Mouse (Mus musculus) brain, embryonic 18.5 days (tissue): ENCODE data around the gene Olfr1395.
A peak's percentile ranks its signal among the peaks of the same experiment; 100 is the strongest.
"Not testable (repeated sequence)": the region's sequence is repeated elsewhere in the genome, so short reads cannot be mapped to it uniquely, and the experiment has no call there.

Source experiments
- DNase-seq: peaks from one replicate; pipeline ENCODE4 v3.0.0-alpha.2; 2012; ENCODE audit warnings: low read depth, low spot score

Gene Olfr1395

DNA sequence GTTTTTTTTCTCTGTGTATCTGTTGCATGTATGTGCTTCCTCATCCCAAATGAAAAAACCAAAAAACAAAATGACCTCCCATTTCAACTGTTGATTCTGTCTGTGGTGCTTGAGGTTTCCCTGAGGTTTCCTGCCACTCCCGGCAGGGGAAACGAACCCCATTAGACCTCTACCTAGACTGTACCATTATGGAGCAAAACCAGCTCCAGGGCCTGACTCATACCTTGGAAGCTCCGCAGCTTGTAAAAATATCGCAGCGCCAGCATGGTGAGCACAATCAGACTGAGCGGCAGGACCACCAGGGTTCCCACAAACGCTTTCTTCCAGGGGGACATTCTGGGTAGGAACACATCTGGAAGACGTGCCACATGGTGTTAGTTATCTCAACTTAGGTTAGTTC, 33.3 kb downstream of the Olfr1395 start:
- DNase-seq: no peak

DNA sequence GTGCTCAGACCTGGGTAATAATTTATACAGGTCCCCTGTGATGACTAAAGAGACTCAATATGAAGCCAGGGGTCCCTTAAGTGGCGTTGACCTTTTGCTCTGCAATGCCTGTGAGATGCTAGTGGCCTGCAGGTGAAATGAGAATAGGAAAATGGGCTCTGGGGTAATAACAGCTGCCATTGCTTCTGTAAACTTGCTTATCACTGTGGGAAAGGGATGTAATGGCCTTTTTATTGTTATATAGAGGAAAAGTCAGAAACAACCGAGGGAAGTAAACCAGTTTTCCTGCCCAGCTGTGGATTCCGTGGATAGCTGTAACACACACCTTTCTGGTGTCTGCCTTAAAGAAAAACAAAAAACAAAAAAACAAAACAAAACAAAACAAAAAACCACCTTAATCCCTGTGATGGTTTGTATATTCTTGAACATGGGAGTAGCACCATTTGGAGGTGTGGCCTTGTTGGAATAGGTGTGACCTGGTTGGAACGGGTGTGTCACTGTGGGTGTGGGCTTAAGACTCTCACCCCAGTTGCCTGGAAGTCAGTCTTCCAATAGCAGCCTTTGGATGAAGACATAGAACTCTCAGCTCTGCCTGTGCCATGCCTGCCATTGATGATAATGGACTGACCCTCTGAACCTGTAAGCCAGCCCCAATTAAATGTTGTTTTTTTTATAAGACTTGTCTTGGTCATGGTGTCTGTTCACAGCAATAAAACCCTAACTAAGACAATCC, 34.1 kb downstream of the Olfr1395 start:
- not testable (repeated sequence) for DNase-seq

DNA sequence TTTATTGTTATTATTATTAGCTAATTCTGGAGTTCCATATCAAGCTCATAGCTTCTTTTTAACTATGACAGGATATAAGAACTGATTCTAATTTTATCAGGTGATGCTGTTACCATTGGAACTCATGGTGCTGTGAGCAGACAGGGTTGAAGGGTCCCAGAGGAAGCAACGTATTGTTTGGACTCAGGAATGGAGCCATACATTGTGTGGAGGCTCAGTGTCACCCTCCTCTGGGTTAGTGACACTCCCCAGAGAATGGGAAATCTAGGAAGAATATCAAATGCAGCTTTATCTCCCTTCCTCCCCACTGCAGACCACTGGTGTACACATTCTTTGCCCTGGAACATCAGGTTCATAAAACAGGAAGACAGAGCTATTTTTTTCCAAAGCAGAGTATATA, 41.1 kb downstream of the Olfr1395 start:
- no peak for DNase-seq

DNA sequence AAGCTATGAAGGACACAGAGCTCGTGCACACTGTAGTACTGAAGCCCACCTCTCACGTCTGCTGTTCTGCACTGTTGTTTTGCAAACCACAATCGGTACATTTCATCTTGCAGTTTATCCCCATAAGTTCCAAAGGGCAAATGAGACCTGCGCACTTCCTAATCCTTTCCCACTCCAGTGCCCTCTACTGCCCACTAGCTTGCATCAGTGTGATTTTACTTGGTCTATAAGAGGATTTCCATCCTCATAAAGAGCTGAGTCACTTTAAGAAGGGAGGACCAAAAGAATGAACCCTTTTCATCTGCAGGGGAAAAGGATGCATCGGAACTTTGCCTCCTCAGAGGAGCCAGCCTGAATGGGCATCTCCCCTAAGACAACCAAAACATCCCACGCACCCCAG, 44.4 kb downstream of the Olfr1395 start:
- no peak for DNase-seq

DNA sequence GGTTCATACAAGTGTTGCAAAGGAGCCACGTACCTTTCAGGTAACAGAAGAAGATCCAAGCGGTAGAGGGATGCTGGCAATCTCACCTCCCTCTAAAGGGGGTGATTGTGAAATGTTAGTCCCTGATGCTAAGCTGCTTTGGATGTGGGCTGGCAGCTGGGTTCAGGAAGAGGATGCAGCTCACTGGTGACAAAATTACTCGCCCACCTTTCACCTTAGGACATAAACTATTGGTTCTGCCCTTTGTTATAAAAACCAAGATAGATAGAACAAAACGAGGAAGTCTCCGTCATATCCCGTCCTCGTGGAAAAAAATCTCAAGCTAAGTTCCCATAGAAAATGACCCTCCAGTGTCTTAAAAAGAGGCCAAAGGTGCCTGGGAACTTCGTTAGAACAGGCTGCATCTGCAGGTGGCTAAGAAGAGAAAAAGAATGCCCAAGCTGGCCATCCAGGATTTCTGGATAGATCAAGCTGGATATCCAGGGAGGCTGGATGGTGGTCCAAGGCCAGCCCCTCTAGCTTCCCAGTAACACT, 44.9 kb downstream of the Olfr1395 start, which contains the start of gene Btnl9:
Btnl9 (minus strand) TSS at position 205 of the 534 bp plus-strand sequence.
- no peak for DNase-seq

DNA sequence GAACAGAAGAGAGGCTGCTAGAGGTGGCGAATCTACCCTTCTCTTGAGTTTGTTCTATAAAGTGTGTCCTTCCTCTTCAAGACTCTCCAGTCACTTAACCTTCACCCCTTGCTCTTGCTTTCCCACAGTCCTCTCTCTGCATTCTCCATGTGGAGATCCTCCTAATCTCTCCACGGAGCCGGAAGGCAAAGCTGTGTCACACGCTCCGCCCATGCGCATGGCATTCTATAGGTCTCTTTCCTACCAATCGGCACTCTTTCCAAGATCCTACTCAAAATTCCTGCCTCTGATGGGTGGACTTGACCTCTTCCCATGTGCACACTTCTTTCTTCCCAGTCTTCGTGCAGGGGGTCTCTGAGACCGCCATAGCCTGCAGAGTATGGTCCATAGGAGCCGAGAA, 45.6 kb downstream of the Olfr1395 start:
- DNase-seq: no peak

DNA sequence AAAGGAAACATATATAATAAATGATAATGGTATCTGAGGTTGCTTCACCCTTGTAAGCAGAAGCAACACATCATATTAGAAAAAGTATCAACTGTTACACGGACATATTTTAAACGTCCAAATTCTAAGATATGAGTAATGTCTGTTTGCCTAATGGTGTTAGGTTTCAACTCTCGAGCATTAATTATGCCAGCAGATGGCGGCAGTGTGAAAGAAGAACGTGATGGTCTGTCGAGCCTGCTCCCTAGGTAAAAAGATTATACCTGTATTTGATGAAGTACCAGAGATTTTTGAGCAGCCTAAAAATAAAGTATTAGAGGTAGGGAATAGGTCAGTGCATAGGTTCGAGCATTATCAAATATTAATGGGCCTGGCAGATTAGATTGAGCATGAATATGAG, 47.7 kb downstream of the Olfr1395 start:
- peak; percentile 12 for DNase-seq

DNA sequence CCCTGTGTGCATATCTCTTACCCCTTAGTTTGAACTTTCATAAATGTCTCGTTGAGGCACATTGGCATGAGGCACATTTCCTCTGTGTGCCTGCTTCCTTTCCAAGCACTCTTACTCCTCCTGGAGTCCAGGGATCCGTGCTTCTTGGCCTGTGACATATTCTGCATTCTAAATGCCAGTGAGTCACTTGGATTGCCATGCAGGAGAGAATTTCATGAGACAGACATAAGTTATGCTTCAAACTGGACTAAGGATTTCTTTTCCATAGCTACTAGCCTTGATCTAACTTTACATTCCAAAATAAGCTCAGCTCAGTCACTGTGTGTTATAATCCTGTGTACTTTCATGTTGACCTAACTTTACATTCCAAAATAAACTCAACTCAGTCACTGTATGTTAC, 49.0 kb downstream of the Olfr1395 start:
- no peak for DNase-seq

DNA sequence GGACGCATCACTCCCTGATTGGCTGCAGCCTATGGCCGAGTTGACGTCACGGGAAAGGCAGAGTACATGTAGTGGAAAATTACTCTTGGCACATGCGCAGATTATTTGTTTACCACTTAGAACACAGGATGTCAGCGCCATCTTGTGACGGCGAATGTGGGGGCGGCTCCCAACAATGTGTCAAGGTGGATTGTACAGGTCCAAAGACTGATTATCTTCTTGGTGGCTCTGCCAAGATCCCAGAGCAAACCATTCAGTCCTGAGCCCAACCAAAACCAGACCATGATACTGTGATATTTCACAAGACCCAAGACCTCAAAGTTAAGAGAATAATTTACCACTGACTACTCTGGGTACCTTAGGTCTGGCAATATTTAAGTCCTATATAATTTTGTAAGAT, 52.7 kb downstream of the Olfr1395 start:
- DNase-seq: not testable (repeated sequence)

DNA sequence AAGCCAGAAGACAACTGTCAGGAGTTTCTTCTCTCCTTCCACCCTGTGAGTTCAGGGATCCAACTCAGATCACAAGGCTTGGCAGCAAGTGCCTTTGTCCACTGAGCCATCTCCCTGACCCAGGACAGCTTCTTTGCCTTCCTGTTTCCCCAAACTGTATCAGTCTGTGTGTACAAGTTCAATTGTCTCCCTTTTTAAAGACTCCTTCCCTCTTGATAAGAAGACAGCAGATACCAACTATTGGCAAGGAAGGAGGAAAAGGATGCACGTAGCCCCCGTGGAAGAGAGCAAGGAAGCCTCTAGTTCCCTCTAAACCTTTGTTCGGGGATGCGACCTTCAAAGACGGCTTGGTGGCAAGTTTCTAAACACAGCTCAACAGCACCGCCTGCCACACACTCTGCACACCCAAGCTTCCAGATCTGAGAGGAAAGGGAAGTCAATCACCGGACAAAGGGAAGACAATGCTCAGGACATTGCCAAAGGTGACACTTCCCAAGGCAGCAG, 53.8 kb downstream of the Olfr1395 start:
- DNase-seq: no peak
